Mouse (Mus musculus) skeletal muscle tissue, postnatal 0 days (tissue): ENCODE results near the gene Rasa1. TPM values are rescaled to one million over a fixed set of nuclear protein-coding genes. Genes with fewer than 3 reads are reported as not detected.

Source experiments
- polyA plus RNA-seq: library from polyadenylated mRNA; unstranded; fragments of >200 nt; fragmentation: Nextera tagmentation; extraction: Ambion mirVana; gene quantifications from 2 replicates; pipeline ENCODE4 v1.2.1, GENCODE M21; 2015

The Rasa1 gene
- polyA plus RNA-seq: 17.6 and 19.1 TPM in 2 replicates

GRCm38 (mm10) chr13:85288843-85289713 lies at the start of gene Rasa1:
Rasa1 (minus strand) TSS chr13:85289130.

GRCm38 (mm10) chr13:85188903-85189643 lies 99.9 kb downstream of the Rasa1 start, which contains the start of gene Ccnh:
Ccnh (plus strand) TSS chr13:85189408.

Other genes with a start within 250 kb of the Rasa1 start
- 45.9 and 49.8 TPM in 2 replicates for gene Ccnh, start 99.7 kb downstream of the Rasa1 start, polyA plus RNA-seq